Mouse (Mus musculus): ENCODE measurements around the gene Akap8. TPM values are rescaled to one million over a fixed set of nuclear protein-coding genes. Genes with fewer than 3 reads are reported as not detected.

Akap8 gene
- total and polyA plus RNA-seq, 3 experiments = 67.3 to 272 (median 132) TPM

GRCm38 (mm10) chr17:32351269-32351668, 30.2 kb upstream of the Akap8 start:
- peak overlapping the region; percentile 94; the same call in 1 of the 2 replicates for H3K4me3 ChIP-seq (ENCODE audit: low read depth, low read length)
- no peak for DNase-seq (ENCODE audit: low spot score)

GRCm38 (mm10) chr17:32350382-32350983, 29.4 kb upstream of the Akap8 start, which contains the start of gene Akap8l:
Gene Akap8l, minus strand, starts transcription at chr17:32350607.
- peak; percentile 98 for DNase-seq (ENCODE audit: low spot score)
- Histone ChIP-seq H3K4me3 (ENCODE audit: low read depth, low read length) (peak within 1 kb of the TSS; percentile 94), H3K9me3 (replicated peaks) (no peaks in the 10 kb centered on the region), H3K36me3 (replicated peaks) (peaks cover 42% of the 10 kb centered on the region), H3K4me1 (ENCODE audit: insufficient read depth, low read depth, low read length) (peaks cover 19% of the 10 kb centered on the region), H3K27me3 (ENCODE audit: insufficient read depth, low read length) (no peaks in the 10 kb centered on the region)
- ATAC-seq (ENCODE audit: extremely low read depth, insufficient number of reproducible peaks, low FRiP score, poor library complexity, severe bottlenecking) = peak; percentile 96
- TF ChIP-seq TAL1 (conservative IDR thresholded peaks at IDR 0.05; ENCODE audit: low read depth, low read length) (no peak), POLR2AphosphoS5 (IDR thresholded peaks at IDR 0.05; ENCODE audit: insufficient replicate concordance, low read depth, low read length) (peak; percentile 58), GATA1 (IDR thresholded peaks at IDR 0.05; ENCODE audit: borderline replicate concordance, low read length) (no peak)

More at GRCm38 (mm10) chr17:32351269-32351668, 30.2 kb upstream of the Akap8 start:
- TF ChIP-seq GATA2 (IDR thresholded peaks at IDR 0.05; ENCODE audit: borderline replicate concordance, low read depth, low read length) (no peak), POLR2AphosphoS5 (IDR thresholded peaks at IDR 0.05; ENCODE audit: insufficient replicate concordance, low read depth, low read length) (no peak), TAL1 (conservative IDR thresholded peaks at IDR 0.05; ENCODE audit: low read depth, low read length) (no peak), GATA1 (IDR thresholded peaks at IDR 0.05; ENCODE audit: borderline replicate concordance, low read length) (no peak), CTCF (IDR thresholded peaks at IDR 0.05; ENCODE audit: low read depth, low read length) (no peak)
- H3K36me3 ChIP-seq (replicated peaks) = peaks cover 50% of the 10 kb centered on the region
- ATAC-seq (ENCODE audit: extremely low read depth, insufficient number of reproducible peaks, low FRiP score, poor library complexity, severe bottlenecking) = no peak
- H3K27me3 ChIP-seq (ENCODE audit: insufficient read depth, low read length) = no peaks in the 10 kb centered on the region
- H3K4me1 ChIP-seq (ENCODE audit: insufficient read depth, low read depth, low read length) = peaks cover 19% of the 10 kb centered on the region
- H3K9me3 ChIP-seq (replicated peaks) = no peaks in the 10 kb centered on the region

- ATAC-seq (ENCODE audit: extremely low read depth, insufficient number of reproducible peaks, low FRiP score, poor library complexity, severe bottlenecking) = no peak
- no peak for TF ChIP-seq CTCF (IDR thresholded peaks at IDR 0.05; ENCODE audit: low read depth, low read length)
- TF ChIP-seq GATA1 (IDR thresholded peaks at IDR 0.05; ENCODE audit: borderline replicate concordance, low read length) = no peak
- no peak for TF ChIP-seq POLR2AphosphoS5 (IDR thresholded peaks at IDR 0.05; ENCODE audit: insufficient replicate concordance, low read depth, low read length)
- no peak for TF ChIP-seq TAL1 (conservative IDR thresholded peaks at IDR 0.05; ENCODE audit: low read depth, low read length)
- TF ChIP-seq GATA2 (IDR thresholded peaks at IDR 0.05; ENCODE audit: borderline replicate concordance, low read depth, low read length) = no peak
- no peak for DNase-seq (ENCODE audit: low spot score)
- Histone ChIP-seq H3K9me3 (replicated peaks) (no peaks in the 10 kb centered on the region), H3K4me1 (ENCODE audit: insufficient read depth, low read depth, low read length) (peaks cover 19% of the 10 kb centered on the region), H3K27me3 (ENCODE audit: insufficient read depth, low read length) (no peaks in the 10 kb centered on the region), H3K36me3 (replicated peaks) (peaks cover 40% of the 10 kb centered on the region), H3K4me3 (ENCODE audit: low read depth, low read length) (peak overlapping the region; percentile 94)
Measured at GRCm38 (mm10) chr17:32349851-32350381, 28.9 kb upstream of the Akap8 start.

- Histone ChIP-seq H3K27me3 (ENCODE audit: insufficient read depth, low read length) (no peaks in the 10 kb centered on the region), H3K4me1 (ENCODE audit: insufficient read depth, low read depth, low read length) (peaks cover 19% of the 10 kb centered on the region), H3K36me3 (replicated peaks) (peaks cover 40% of the 10 kb centered on the region), H3K4me3 (ENCODE audit: low read depth, low read length) (peak overlapping the region; percentile 94), H3K9me3 (replicated peaks) (no peaks in the 10 kb centered on the region)
- DNase-seq (ENCODE audit: low spot score) = peak; percentile 47
- ATAC-seq (ENCODE audit: extremely low read depth, insufficient number of reproducible peaks, low FRiP score, poor library complexity, severe bottlenecking) = no peak
- TF ChIP-seq POLR2AphosphoS5 (IDR thresholded peaks at IDR 0.05; ENCODE audit: insufficient replicate concordance, low read depth, low read length) (no peak), CTCF (IDR thresholded peaks at IDR 0.05; ENCODE audit: low read depth, low read length) (peak; percentile 96)
Measured at GRCm38 (mm10) chr17:32349037-32349732, 28.1 kb upstream of the Akap8 start.

- Histone ChIP-seq H3K4me3 (ENCODE audit: low read depth, low read length) (no peak overlapping the region), H3K27me3 (ENCODE audit: insufficient read depth, low read length) (no peaks in the 10 kb centered on the region), H3K9me3 (replicated peaks) (no peaks in the 10 kb centered on the region), H3K4me1 (ENCODE audit: insufficient read depth, low read depth, low read length) (peaks cover 19% of the 10 kb centered on the region), H3K36me3 (replicated peaks) (peaks cover 39% of the 10 kb centered on the region)
- ATAC-seq (ENCODE audit: extremely low read depth, insufficient number of reproducible peaks, low FRiP score, poor library complexity, severe bottlenecking) (no peak), DNase-seq (ENCODE audit: low spot score) (no peak)
- TF ChIP-seq GATA2 (IDR thresholded peaks at IDR 0.05; ENCODE audit: borderline replicate concordance, low read depth, low read length) (no peak), POLR2AphosphoS5 (IDR thresholded peaks at IDR 0.05; ENCODE audit: insufficient replicate concordance, low read depth, low read length) (no peak), TAL1 (conservative IDR thresholded peaks at IDR 0.05; ENCODE audit: low read depth, low read length) (no peak), CTCF (IDR thresholded peaks at IDR 0.05; ENCODE audit: low read depth, low read length) (no peak), GATA1 (IDR thresholded peaks at IDR 0.05; ENCODE audit: borderline replicate concordance, low read length) (no peak)
Measured at GRCm38 (mm10) chr17:32348406-32348805, 27.4 kb upstream of the Akap8 start.

- peaks cover 80% of the 10 kb centered on the region for H3K36me3 ChIP-seq (replicated peaks)
- DNase-seq (ENCODE audit: low spot score) (no peak), ATAC-seq (ENCODE audit: extremely low read depth, insufficient number of reproducible peaks, low FRiP score, poor library complexity, severe bottlenecking) (no peak)
- no peaks in the 10 kb centered on the region for H3K9me3 ChIP-seq (replicated peaks)
- no peak for TF ChIP-seq TAL1 (conservative IDR thresholded peaks at IDR 0.05; ENCODE audit: low read depth, low read length)
- TF ChIP-seq GATA2 (IDR thresholded peaks at IDR 0.05; ENCODE audit: borderline replicate concordance, low read depth, low read length) = no peak
- no peak for TF ChIP-seq GATA1 (IDR thresholded peaks at IDR 0.05; ENCODE audit: borderline replicate concordance, low read length)
- no peak for TF ChIP-seq CTCF (IDR thresholded peaks at IDR 0.05; ENCODE audit: low read depth, low read length)
- no peak for TF ChIP-seq POLR2AphosphoS5 (IDR thresholded peaks at IDR 0.05; ENCODE audit: insufficient replicate concordance, low read depth, low read length)
- no peaks in the 10 kb centered on the region for H3K27me3 ChIP-seq (ENCODE audit: insufficient read depth, low read length)
- no peaks in the 10 kb centered on the region; the same call in 1 of the 2 replicates for H3K4me1 ChIP-seq (ENCODE audit: insufficient read depth, low read depth, low read length)
- H3K4me3 ChIP-seq (ENCODE audit: low read depth, low read length) = no peak overlapping the region
Measured at GRCm38 (mm10) chr17:32341102-32341501, 20.1 kb upstream of the Akap8 start.

Measured in G1E (cell line).